Mouse (Mus musculus): ENCODE data around the gene Rpp40. TPM values are rescaled to one million over a fixed set of nuclear protein-coding genes. Genes with fewer than 3 reads are reported as not detected.

Gene Rpp40
- total RNA-seq (2021) = 19.0 and 20.7 TPM in 2 replicates
- long read RNA-seq, full-length matches to known transcripts = 13 of 15 reads
- long read RNA-seq, partial matches to known transcripts = 1 of 15 reads
- long read RNA-seq, other reads (novel, unspliced or antisense) = 1 of 15 reads

GRCm38 (mm10) chr13:35905879-35906481, at the start of gene Rpp40:
Rpp40 (minus strand) TSS chr13:35906359.
- peak; percentile 83 for DNase-seq

GRCm38 (mm10) chr13:35949814-35950455, 43.8 kb upstream of the Rpp40 start:
- DNase-seq = no peak

GRCm38 (mm10) chr13:35947354-35948000, 41.3 kb upstream of the Rpp40 start:
- peak; percentile 77 for DNase-seq

GRCm38 (mm10) chr13:35946659-35947353, 40.6 kb upstream of the Rpp40 start:
- no peak for DNase-seq

GRCm38 (mm10) chr13:35940934-35941333, 34.8 kb upstream of the Rpp40 start:
- no peak for DNase-seq

GRCm38 (mm10) chr13:35939871-35940665, 33.9 kb upstream of the Rpp40 start:
- DNase-seq = no peak

GRCm38 (mm10) chr13:35937991-35938390, 31.8 kb upstream of the Rpp40 start:
- no peak for DNase-seq

GRCm38 (mm10) chr13:35911476-35911875, 5.3 kb upstream of the Rpp40 start:
- DNase-seq = no peak

GRCm38 (mm10) chr13:35905378-35905777, 781 bp downstream of the Rpp40 start:
- no peak for DNase-seq

GRCm38 (mm10) chr13:35892866-35893265, 13.3 kb downstream of the Rpp40 start:
- no peak for DNase-seq

GRCm38 (mm10) chr13:35886121-35886725, 19.9 kb downstream of the Rpp40 start:
- peak; percentile 65 for DNase-seq

- DNase-seq = no peak
These were observed 25.6 kb downstream of the Rpp40 start for GRCm38 (mm10) chr13:35880555-35881046.

- DNase-seq = no peak
These were observed 26.6 kb downstream of the Rpp40 start for GRCm38 (mm10) chr13:35879519-35879918.

- DNase-seq = no peak
These were observed 27.1 kb downstream of the Rpp40 start for GRCm38 (mm10) chr13:35879068-35879467.

- DNase-seq = no peak
These were observed 27.9 kb downstream of the Rpp40 start for GRCm38 (mm10) chr13:35878282-35878681.

GRCm38 (mm10) chr13:35875396-35875795, 30.8 kb downstream of the Rpp40 start:
- DNase-seq = no peak

GRCm38 (mm10) chr13:35871107-35871506, 35.1 kb downstream of the Rpp40 start:
- DNase-seq = no peak

GRCm38 (mm10) chr13:35870659-35871058, 35.5 kb downstream of the Rpp40 start:
- no peak for DNase-seq

GRCm38 (mm10) chr13:35860916-35861315, 45.2 kb downstream of the Rpp40 start:
- peak; percentile 14 for DNase-seq

GRCm38 (mm10) chr13:35857486-35857885, 48.7 kb downstream of the Rpp40 start:
- DNase-seq = no peak
